Mouse (Mus musculus) urinary bladder, postnatal 36 days (tissue): ENCODE data around the gene Atp6v1e2.

Experiments used
- DNase-seq, 2 experiments: peaks; one replicate each; pipeline ENCODE4 v3.0.0; 2022; ENCODE audit warnings: low spot score in 2 of 2, mixed read lengths in 1 of 2

Gene Atp6v1e2

DNA sequence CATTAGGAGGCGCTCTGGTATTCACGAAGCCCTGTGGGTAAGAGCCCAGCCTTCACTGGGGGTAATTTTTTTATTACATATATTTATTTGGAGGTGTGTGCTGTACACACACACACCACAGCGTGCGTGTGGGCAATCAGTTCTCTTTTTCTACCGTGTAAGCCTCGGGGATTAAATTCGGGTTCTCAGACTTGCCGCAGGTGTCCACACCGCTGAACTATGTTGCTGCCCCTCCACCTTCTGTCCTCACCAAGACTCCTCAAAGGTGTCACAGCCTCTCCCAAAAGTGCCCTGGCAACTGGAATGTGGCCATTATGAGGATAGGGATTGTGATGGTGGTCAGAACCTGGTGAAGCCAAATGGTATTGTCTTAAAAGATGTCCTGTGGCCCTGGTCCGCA lies 30.6 kb downstream of the Atp6v1e2 start, which contains the start of gene Tmem247:
Gene Tmem247 (plus strand): TSS at position 301 of the 400 bp plus-strand sequence.
- DNase-seq: no peak

DNA sequence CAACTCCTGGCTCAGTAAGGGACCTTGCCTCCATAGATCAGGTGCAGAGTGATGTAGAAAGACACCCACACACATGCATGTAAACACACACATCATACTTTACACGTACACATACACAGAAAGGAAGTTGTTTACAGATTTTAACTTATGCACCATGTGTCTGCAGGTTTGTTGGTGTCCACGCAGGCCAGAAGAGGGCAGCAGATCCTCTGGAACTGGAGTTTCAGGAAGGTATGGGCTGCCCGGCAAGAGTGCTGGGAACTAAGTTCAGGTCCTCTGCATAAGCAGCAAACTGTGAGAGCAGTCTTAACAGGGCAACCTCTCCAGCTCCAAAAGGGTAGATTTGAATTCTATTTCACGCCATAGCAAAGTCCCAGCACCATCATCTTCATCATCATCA lies 32.2 kb downstream of the Atp6v1e2 start:
- no peak for DNase-seq

DNA sequence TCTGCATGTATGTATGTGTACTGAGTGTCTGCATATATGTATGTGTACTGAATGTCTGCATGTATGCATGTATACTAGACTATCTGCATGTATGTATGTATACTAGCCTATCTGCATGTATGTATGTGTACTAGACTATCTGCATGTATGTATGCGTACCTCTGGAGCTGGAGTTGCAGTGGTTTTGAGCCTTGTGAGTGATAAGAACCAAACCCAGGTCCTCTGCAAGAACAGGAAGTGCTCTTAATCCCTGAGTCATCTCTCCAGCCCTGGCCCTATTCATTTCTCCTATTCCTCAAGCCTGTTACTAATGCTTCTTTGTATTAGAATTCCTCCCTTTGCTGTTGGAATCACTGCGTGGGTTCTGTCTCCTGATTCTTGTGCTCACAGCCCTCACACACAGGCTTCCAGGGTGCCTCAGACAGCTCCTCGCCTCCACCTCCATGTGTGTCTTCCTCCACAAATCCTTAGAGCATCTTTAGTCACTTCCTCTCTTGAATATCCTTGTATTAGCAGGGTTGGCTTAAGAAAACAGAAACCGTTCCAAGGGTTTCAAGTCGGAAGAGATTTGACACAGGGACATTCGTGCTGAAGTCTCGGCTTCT lies 34.6 kb downstream of the Atp6v1e2 start:
- no peak for DNase-seq

DNA sequence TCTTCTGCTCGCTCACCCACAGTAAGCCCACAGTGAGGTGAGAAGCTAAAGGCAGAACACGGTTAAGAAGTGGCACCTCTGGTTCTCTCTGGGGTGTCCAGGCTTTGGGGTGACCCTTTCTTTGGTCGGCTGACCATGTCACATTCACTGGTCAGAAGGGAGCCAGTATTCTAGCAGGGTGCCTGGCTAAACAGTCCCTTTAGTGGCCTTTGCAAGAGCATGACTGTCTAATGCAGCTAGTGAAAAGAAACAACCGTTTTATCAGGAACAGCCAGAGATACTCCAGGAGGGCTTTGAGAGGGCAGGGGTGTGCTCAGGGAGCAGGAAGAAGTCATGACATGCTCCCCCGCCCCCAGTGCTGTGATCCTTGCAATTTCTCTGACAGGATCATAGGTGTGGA lies 36.4 kb downstream of the Atp6v1e2 start:
- DNase-seq: no peak

DNA sequence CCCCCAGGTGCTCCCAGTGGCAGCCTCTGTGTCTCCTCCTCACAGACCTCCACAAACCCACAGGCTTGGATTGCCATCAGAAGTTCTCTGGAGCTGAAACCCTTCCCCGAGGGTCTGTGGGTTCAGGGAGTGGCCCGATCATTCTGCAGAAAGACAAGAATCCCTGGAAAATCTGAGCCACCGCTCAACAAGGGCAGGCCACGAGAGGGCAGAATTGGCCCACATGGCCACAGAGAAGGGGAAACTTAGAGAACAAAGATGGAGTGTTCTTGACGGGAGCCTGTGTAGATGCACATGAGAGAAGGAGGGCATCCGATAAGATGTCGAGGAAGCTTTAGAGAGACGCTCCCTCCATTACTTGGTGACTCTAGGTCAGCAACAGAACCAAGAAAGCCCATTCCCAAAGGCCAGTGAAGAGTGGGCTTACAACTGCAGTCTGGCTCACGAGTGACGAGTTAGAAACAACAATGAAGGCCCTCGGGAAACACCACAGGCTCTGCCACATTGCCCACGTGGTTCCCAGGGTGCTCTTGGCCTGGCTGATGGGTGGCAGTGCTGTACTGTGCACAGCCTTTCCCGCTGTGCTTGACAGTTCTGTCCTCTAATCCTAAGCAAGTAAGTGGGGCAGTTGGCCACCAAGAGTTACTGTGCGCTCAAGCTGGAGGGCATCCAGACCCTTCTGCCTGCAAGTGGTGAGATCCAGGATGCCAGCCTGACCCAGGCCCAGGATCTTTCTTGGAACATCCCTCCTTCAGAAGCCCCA lies 37.8 kb downstream of the Atp6v1e2 start:
- no peak for DNase-seq

DNA sequence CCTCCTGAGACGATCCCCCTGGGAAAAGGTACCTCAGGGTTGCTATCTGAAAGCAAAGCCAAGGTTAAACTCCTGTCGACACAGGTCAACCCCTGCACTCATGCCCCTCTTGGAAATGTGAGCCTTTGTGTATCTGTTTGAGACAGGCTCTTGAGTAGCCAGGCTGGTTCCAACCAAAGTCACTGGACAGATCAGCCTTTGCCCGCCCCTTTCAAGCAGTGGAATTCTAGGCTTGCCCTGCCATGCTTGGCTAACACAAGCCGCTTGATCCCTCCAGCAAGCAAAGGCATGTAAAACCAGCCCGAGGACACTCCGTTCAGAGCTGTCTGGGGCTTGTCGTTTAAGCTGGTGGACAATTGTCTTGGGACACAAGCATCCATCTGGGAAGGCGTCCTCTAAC lies 39.4 kb downstream of the Atp6v1e2 start:
- DNase-seq: no peak

DNA sequence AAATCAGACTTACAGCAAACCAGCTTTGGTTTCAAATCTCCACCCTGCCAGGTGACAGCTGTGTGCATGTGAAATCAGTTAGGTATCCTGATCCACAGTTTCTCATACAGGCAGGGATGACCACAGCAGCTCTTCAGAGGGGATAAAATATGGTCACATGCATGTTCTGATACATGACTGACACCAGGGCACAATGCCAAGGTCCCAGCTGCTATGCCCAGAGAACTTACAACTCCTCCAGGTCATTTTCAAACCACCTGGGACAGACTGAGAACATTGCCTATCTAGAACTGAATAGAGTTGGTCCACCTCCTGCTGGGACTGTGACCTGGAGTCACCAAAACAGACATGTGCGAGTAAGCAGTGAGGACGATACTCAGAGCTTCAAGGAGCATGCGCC lies 40.6 kb downstream of the Atp6v1e2 start:
- no peak for DNase-seq

DNA sequence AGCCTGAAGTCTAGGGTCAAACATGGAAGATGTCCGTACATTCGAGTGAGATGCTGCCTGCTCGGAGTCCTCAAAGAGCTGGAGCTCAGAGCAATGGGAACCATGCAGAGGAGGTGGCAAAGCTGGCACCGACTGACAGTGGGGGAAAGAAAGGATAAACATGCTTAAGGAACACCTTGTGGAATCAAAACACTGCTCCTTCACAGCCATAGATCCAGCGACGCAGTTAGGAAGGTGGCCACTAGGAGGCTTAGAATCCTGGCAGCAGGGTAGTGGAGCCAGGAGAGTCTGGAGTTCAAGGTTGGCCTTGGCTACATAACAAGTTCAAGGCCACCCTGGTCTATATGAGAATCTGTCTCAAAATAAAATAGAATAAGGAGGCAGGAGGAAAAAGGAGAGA lies 41.1 kb downstream of the Atp6v1e2 start:
- DNase-seq: no peak

DNA sequence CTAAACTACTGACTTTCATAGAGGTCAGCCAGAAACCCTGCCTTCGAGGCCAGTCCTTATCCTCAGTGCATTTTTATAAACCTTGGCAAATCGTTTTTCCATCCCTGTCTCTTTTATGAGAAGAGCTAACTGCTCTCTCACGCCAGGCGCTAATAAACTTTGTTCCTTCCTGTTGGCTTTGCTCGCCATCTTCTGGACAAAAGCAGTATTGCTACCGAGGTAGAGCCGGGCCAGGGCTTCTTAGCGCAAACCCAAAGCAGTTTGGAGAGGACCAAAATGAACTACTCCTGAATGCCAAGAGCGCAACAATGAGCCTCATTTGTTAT lies 41.6 kb downstream of the Atp6v1e2 start:
- DNase-seq: peak; percentile 82

DNA sequence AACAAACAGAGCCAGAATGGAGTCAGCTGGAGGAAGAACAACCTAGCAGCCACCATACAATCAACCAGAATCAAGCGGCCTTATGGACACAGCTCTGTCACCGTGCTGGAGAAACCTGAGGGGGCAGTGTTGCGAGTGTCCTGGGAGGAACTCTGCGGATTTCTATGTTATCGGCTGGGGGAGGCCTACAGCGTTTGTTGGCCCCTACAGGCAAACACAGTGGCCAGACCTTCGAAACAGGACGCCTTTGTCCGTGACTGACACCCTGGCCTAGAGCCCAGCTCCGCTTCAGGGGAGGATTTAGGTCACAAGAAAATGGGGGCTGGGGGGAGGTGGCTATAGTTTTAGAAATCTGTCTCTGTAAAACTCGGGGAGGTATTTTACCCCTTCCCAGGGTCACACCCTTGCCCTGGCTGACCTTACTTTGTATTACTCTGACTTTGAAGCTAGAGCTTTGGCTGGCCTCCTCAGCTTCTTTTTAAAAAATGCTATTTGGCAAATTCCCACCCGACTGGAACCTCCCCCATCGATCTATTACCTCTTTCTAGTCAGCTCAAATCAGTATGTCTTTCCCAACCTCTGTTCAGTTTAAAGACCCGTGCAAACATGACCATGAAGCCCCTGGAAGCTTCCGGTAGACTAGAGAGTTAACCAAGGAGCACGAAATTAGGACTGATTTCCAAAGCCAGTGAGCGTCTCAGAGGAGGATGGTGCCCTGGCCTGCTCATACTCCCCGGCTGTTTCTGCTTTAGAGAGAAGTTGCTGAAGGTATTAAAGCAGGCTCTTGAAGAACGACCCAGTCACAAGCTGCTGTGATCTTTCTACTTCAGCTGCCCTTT lies 42.2 kb downstream of the Atp6v1e2 start:
- peak in 1 of 2 experiments; percentile 12 for DNase-seq

DNA sequence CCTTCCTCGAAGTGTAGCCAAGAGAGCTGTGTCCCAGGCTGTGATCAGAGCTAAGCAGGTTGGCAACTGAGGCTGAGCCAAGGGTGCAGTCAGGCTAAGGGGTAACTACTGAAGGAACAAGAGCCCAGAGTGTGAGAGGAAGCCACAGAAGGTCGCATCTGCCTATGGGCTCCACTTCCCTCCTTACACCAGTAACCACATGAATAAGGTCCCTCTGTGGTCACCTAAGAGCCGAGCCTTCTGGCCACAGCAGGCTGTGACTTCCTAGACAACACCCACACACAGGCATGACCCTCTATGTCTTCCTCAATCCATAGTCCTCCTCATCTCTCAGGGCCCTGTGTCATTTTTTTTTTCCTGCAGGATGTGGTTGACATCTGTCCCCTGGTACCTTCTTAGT lies 43.5 kb downstream of the Atp6v1e2 start:
- DNase-seq: no peak

DNA sequence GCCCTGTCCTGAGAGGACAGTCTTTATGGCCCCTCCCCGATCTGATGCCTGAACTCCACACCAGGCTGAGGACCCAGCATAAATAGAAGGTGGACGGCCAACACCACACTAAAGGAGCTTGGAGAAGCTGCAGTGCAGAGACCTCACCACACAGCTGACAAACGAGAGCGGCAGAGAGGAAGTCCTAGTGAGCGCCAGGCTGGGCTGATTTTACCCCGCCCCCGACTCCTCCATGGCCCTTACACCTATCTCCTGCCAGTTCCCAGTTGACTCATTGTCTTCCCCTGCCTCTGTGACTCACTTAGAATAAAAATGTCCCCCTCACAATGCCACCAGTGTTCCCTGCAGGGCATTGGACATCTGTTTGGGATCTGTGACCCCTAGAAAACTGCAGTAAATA lies 44.1 kb downstream of the Atp6v1e2 start:
- DNase-seq: no peak

DNA sequence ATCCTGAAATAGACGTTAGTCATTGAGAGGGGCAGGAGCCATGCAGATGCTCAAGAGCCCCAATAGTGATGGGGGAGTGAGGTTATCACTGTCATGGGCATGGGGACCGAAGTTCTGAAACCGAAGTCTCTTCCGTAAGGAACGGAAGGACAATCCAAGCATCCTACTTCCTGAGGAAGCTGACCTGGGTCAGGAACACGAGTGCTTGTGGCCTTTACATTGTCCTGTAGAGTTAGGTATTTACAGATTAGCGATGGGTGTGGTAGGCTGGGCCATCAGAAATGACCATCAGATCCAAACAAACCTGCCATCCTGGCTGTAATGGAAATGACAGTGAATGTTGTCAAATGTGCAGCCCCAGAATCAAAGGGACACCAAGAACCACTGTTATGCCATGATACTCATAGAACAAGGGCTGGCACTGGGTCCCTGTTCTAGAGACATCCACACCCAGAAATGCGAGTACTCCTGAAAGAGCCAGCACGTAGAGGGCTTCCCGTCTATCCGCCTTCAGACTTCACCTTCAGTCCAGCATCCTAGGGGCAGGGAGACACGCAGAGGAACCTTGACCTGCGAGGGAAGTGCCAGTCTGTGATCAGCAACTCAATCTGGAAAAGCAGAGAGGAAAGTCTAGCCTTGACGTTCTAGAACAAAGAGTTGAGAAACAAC lies 45.2 kb downstream of the Atp6v1e2 start:
- DNase-seq: no peak

DNA sequence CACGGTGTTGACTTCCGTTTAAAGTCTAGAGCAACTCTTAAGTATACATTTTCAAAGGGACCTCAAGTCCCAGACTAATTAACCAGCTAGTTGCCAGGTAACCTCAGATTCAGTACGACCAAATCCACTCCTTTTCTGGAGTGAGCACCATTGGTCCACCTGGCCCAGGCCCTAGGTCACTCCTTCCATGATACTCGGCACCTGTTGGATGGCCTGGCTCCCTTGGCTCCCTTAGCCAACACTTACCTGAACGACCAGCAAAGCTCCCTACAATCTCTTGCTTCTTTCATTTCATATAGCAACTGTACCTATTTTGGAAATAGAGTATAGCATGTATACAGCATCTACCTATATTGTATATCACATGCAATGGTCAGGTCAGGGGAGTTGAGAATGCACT lies 47.1 kb downstream of the Atp6v1e2 start:
- no peak for DNase-seq

DNA sequence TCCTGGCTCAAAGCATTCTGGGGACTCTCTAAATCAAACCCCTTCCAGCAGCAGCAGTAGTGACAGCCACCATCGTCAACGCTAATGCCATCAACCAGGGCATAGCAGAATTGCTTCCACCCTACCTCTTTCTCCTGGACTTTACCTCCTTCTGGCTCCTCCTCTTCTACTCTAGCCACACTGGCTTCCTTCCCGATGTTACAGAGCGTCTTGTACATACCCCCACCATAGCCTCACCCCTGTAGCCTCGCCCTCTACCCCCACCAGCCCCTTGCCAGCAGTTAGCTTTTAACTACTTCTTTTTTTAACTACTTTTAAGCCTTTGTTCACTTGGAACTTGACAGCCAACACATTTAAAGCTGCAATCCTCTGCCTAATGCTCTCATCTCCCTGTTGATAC lies 47.9 kb downstream of the Atp6v1e2 start:
- no peak for DNase-seq

DNA sequence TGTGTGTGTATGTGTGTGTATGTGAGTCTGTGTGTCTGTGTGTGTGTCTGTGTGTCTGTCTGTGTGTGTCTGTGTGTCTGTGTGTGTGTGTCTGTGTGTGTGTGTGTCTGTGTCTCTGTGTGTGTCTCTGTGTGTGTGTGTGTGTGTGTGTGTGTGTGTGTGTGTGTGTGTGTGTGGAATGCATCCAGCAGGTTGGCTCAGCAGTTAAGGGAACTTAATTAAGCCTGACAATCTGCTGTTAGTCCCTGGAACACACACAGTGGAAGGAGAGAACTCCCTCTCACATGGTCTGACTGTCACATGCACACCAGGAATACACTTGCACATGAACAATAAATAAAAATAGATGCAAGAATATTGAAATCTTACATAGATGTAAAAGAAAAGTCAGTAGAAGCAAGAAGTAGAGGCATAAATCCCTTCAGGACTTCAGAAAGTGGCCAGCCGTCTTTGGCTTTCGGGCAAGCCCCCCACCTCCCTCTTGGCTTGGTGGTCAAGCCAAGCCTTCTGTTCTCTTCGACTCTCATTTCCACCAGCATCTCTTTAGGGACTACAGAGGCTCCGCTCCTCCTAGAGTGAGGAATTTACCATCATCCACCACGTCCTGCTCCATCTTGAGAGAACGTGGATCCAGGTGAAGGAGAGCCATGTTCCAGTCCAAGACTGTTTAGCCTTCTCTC lies 50.1 kb downstream of the Atp6v1e2 start:
- no peak for DNase-seq

DNA sequence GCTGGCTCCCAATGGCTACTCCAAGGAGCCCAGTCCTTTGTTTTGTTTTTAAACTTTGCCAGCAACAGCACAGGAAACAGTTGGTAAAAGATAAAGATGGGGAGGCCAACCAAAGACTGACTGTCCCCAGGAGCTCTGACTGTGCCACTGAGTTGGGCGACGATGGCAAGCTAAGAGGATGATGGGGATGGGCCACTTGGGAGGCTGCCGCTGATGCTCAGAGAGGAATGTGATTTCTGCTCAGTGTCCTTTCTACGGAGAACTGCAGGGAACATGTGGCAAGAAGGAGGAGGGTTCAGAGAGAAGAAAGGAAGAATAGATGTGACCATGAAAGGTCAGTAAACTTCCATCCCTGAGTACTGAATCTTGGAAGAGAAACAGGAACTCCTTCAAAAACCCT lies 52.5 kb downstream of the Atp6v1e2 start:
- DNase-seq: no peak
